Comparison of ENCODE assay signal across 9 mouse cellular contexts in the genomic region with DNA sequence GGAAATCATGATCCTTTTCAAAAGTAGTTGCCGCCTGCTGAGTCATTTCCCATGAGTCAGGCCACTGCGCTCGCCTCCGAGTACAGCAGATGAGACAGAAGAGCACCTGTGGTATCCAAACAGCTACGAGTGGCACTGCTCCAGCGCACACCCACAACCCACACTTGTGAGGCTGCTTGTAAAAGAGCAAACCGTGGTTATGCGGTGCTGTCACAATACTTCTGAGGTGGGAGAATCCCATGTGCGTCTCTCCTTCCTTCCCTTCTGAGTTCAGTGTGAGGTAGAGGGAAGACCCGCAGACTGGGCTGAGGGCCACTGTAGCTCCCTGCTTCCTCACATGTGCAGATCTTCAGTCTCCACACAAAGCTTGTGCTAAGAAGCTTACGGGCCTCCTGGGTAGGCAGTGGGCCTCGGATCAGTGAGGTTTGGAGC. TPM values are rescaled to one million over a fixed set of nuclear protein-coding genes. Genes with fewer than 3 reads are reported as not detected.
DNase-seq lines count a peak whose midpoint lies in the region; ATAC-seq lines count a peak whose summit lies in the region.
"Had no signal": no experiment of that assay in that cellular context is flagged by ENCODE, and none has a peak within 500 bp of the region (broad histone marks: within the 10 kb centered on the region; RNA-seq: fewer than 3 reads in every experiment).

Gene Mpp4, minus strand, starts transcription at position 360 of the 432 bp plus-strand sequence.

- no peak within 1 kb of the TSS for H3K9ac ChIP-seq in midbrain, embryonic 13.5 days (replicated peaks)
- H3K9ac ChIP-seq in hindbrain, embryonic 13.5 days = no peak within 1 kb of the TSS
- H3K9ac ChIP-seq: midbrain, embryonic 12.5 days had no signal

- H3K4me2 ChIP-seq in midbrain, embryonic 13.5 days (replicated peaks) = no peak within 1 kb of the TSS
- H3K4me2 ChIP-seq in hindbrain, embryonic 13.5 days = no peak within 1 kb of the TSS
- H3K4me2 ChIP-seq: midbrain, embryonic 12.5 days had no signal

- DNase-seq in CD4-positive helper T cell, adult 2 months (ENCODE audit: low read depth, low spot score) = peak; percentile 57
- peak; percentile 23 for DNase-seq in MN1 (ENCODE audit: low spot score)
- DNase-seq in adipocyte (ENCODE audit: low spot score) = no peak
- no peak for DNase-seq in liver
- DNase-seq in forebrain, embryonic 10.5 days (ENCODE audit: extremely low spot score, low spot score) = no peak

- no peaks in the 10 kb centered on the region for H3K27me3 ChIP-seq in midbrain, embryonic 13.5 days
- peaks cover 10% of the 10 kb centered on the region; the same call in 1 of the 2 replicates for H3K27me3 ChIP-seq in forebrain, embryonic 10.5 days (ENCODE audit: poor library complexity, severe bottlenecking)
- no peaks in the 10 kb centered on the region for H3K27me3 ChIP-seq in hindbrain, embryonic 13.5 days

- peak within 1 kb of the TSS; percentile 17; the same call in 1 of the 2 replicates for H3K27ac ChIP-seq in midbrain, embryonic 13.5 days
- no peak within 1 kb of the TSS for H3K27ac ChIP-seq in forebrain, embryonic 10.5 days
- no peak within 1 kb of the TSS for H3K27ac ChIP-seq in hindbrain, embryonic 13.5 days
- H3K27ac ChIP-seq: midbrain, embryonic 12.5 days had no signal

- H3K36me3 ChIP-seq in midbrain, embryonic 13.5 days = peaks cover 33% of the 10 kb centered on the region
- peaks cover 33% of the 10 kb centered on the region for H3K36me3 ChIP-seq in forebrain, embryonic 10.5 days (replicated peaks)
- peaks cover 63% of the 10 kb centered on the region for H3K36me3 ChIP-seq in hindbrain, embryonic 13.5 days

- no peak within 1 kb of the TSS for H3K4me3 ChIP-seq in midbrain, embryonic 13.5 days (replicated peaks)
- no peak within 1 kb of the TSS for H3K4me3 ChIP-seq in forebrain, embryonic 10.5 days
- H3K4me3 ChIP-seq in hindbrain, embryonic 13.5 days = no peak within 1 kb of the TSS
- H3K4me3 ChIP-seq: midbrain, embryonic 12.5 days had no signal

- 22% methylated on average over 12 of the region's 12 CpGs for WGBS in midbrain, embryonic 13.5 days
- WGBS in forebrain, embryonic 10.5 days = 23% methylated on average over 12 of the region's 12 CpGs
- WGBS in hindbrain, embryonic 13.5 days = 53% methylated on average over 12 of the region's 12 CpGs

- H3K9me3 ChIP-seq in midbrain, embryonic 13.5 days = no peaks in the 10 kb centered on the region
- no peaks in the 10 kb centered on the region for H3K9me3 ChIP-seq in forebrain, embryonic 10.5 days
- no peaks in the 10 kb centered on the region for H3K9me3 ChIP-seq in hindbrain, embryonic 13.5 days
- H3K9me3 ChIP-seq: midbrain, embryonic 12.5 days had no signal

- H3K4me1 ChIP-seq in midbrain, embryonic 13.5 days (replicated peaks) = peaks cover 10% of the 10 kb centered on the region; the same call in 1 of the 2 replicates
- H3K4me1 ChIP-seq in forebrain, embryonic 10.5 days = peaks cover 24% of the 10 kb centered on the region
- H3K4me1 ChIP-seq in hindbrain, embryonic 13.5 days (replicated peaks) = no peaks in the 10 kb centered on the region

- peak; percentile 81 to 88 for ATAC-seq in hematopoietic stem cell, adult 5-6 weeks (replicated peaks in 1 of 2; ENCODE audit: insufficient read depth in 1 of 2, low FRiP score in 2 of 2, low TSS enrichment in 1 of 2, low read depth in 1 of 2, poor library complexity in 2 of 2, severe bottlenecking in 2 of 2)
- no peak for ATAC-seq in midbrain, embryonic 13.5 days
- no peak for ATAC-seq in hindbrain, embryonic 13.5 days (ENCODE audit: low FRiP score)

RNA-seq across cellular contexts. Expression of gene Mpp4, which starts in this region (rescaled TPM):
- total RNA-seq in hematopoietic stem cell, adult 5-6 weeks (2017) = 2.0 and 2.5 TPM in 2 replicates
- 0.46 and 0.59 TPM in 2 replicates for polyA plus RNA-seq in midbrain, embryonic 13.5 days (2015; fragmentation: Nextera tagmentation; extraction: Ambion mirVana)
- polyA plus RNA-seq in forebrain, embryonic 10.5 days (2016; fragmentation: Nextera tagmentation; extraction: Ambion mirVana) = 0.14 and 0.20 TPM in 2 replicates
- polyA plus RNA-seq in hindbrain, embryonic 13.5 days (2015; fragmentation: Nextera tagmentation; extraction: Ambion mirVana) = 0.65 and 0.71 TPM in 2 replicates

Comparison
In these comparisons a context has a peak if more than half of its experiments do, and no peak if none do; other contexts are left out.
1. DNase-seq: peak in CD4-positive helper T cell, adult 2 months (single experiment) and MN1 (single experiment); none in adipocyte (single experiment), liver (single experiment) and forebrain, embryonic 10.5 days (single experiment).
2. ATAC-seq: peak in hematopoietic stem cell, adult 5-6 weeks (2 of 2); none in midbrain, embryonic 13.5 days (single experiment) and hindbrain, embryonic 13.5 days (single experiment).